In genomic region chr11:75462865-75463336, GRCm38 (mm10) we compare ENCODE assay signal across 8 mouse cellular contexts. TPM values are rescaled to one million over a fixed set of nuclear protein-coding genes. Genes with fewer than 3 reads are reported as not detected.
DNase-seq lines count a peak whose midpoint lies in the region; ATAC-seq lines count a peak whose summit lies in the region.

No protein-coding gene starts in this region.

- intact Hi-C loops in gastrocnemius, postnatal 14 days (cut with DNase I; ENCODE audit: low total_unique reads), result no loop called here

- no peaks in the 10 kb centered on the region for H3K27me3 ChIP-seq in limb, embryonic 12.5 days
- peaks cover 4% of the 10 kb centered on the region for H3K27me3 ChIP-seq in midbrain, embryonic 13.5 days

- H3K36me3 ChIP-seq in limb, embryonic 12.5 days, result peaks cover 7% of the 10 kb centered on the region; the same call in 1 of the 2 replicates
- peaks cover 19% of the 10 kb centered on the region for H3K36me3 ChIP-seq in midbrain, embryonic 13.5 days

- H3K4me1 ChIP-seq in limb, embryonic 12.5 days (replicated peaks), result peaks cover 42% of the 10 kb centered on the region
- peaks cover 41% of the 10 kb centered on the region for H3K4me1 ChIP-seq in midbrain, embryonic 13.5 days (replicated peaks)

- peak overlapping the region; percentile 69 for H3K4me3 ChIP-seq in limb, embryonic 12.5 days (replicated peaks)
- peak overlapping the region; percentile 85 for H3K4me3 ChIP-seq in midbrain, embryonic 13.5 days (replicated peaks)

- H3K9ac ChIP-seq in limb, embryonic 12.5 days (replicated peaks), result peak overlapping the region; percentile 65; the same call in 1 of the 2 replicates
- no peak overlapping the region for H3K9ac ChIP-seq in midbrain, embryonic 13.5 days (replicated peaks)

- H3K27ac ChIP-seq in limb, embryonic 12.5 days, result peak overlapping the region; percentile 66
- no peak overlapping the region for H3K27ac ChIP-seq in midbrain, embryonic 13.5 days

- 0% methylated on average over 9 of the region's 9 CpGs for WGBS in limb, embryonic 12.5 days
- 8% methylated on average over 9 of the region's 9 CpGs for WGBS in midbrain, embryonic 13.5 days

- ATAC-seq in CD4-positive, CD25-positive, alpha-beta regulatory T cell, adult 4 months, result no peak
- peak; percentile 33; the same call in 1 of the 2 replicates for ATAC-seq in limb, embryonic 12.5 days (ENCODE audit: insufficient number of reproducible peaks, insufficient read depth, low FRiP score, low TSS enrichment, low read depth)
- ATAC-seq in midbrain, embryonic 13.5 days, result no peak

- no peaks in the 10 kb centered on the region for H3K9me3 ChIP-seq in limb, embryonic 12.5 days
- no peaks in the 10 kb centered on the region for H3K9me3 ChIP-seq in midbrain, embryonic 13.5 days

- peak overlapping the region; percentile 96 for H3K4me2 ChIP-seq in limb, embryonic 12.5 days
- peak overlapping the region; percentile 98 for H3K4me2 ChIP-seq in midbrain, embryonic 13.5 days (replicated peaks)

- DNase-seq in CD4-positive, CD25-positive, alpha-beta regulatory T cell, adult 2 months (ENCODE audit: low read depth, low spot score), result peak; percentile 44
- DNase-seq in cerebellum, postnatal 25 days, result peak; percentile 25 to 71
- peak; percentile 97 for DNase-seq in gastrocnemius, postnatal 14 days
- DNase-seq in hindlimb bud, embryonic 11.5 days (ENCODE audit: extremely low spot score, low read depth, low spot score), result peak; percentile 61
- peak; percentile 63 to 86 for DNase-seq in spleen, postnatal 10 days (ENCODE audit: low spot score in 2 of 2)

RNA-seq across cellular contexts. Expression of gene Tlcd2, which starts 1.4 kb away (rescaled TPM):
- polyA plus RNA-seq in CD4-positive, CD25-positive, alpha-beta regulatory T cell, adult 4 months (2017; shearing (Covaris generic)), result 1 to 10 TPM; 8.8 to 9.0 TPM
- total RNA-seq in gastrocnemius, postnatal 14 days (2021), result 10 to 100 TPM; 17.3 to 23.0 TPM
- polyA plus RNA-seq in limb, embryonic 12.5 days (2016; fragmentation: Nextera tagmentation; extraction: Ambion mirVana), result 15.6 and 17.5 TPM in 2 replicates
- 2.0 and 2.5 TPM in 2 replicates for polyA plus RNA-seq in midbrain, embryonic 13.5 days (2015; fragmentation: Nextera tagmentation; extraction: Ambion mirVana)

RNA-seq across cellular contexts. Expression of gene Wdr81, which starts 8.4 kb away (rescaled TPM):
- 1 to 10 TPM; 6.3 to 9.9 TPM for polyA plus RNA-seq in CD4-positive, CD25-positive, alpha-beta regulatory T cell, adult 4 months (2017; shearing (Covaris generic))
- 1 to 10 TPM; 6.0 TPM for total RNA-seq in gastrocnemius, postnatal 14 days (2021)
- 6.8 and 7.1 TPM in 2 replicates for polyA plus RNA-seq in limb, embryonic 12.5 days (2016; fragmentation: Nextera tagmentation; extraction: Ambion mirVana)
- polyA plus RNA-seq in midbrain, embryonic 13.5 days (2015; fragmentation: Nextera tagmentation; extraction: Ambion mirVana), result 6.8 and 8.1 TPM in 2 replicates

RNA-seq across cellular contexts. Expression of gene Serpinf2, which starts 23.5 kb away (rescaled TPM):
- under 1 TPM in 1 of 2 experiments, not detected in 1; 0.32 TPM for polyA plus RNA-seq in CD4-positive, CD25-positive, alpha-beta regulatory T cell, adult 4 months (2017; shearing (Covaris generic))
- not detected for total RNA-seq in gastrocnemius, postnatal 14 days (2021)
- 0.09 and 0.35 TPM in 2 replicates for polyA plus RNA-seq in limb, embryonic 12.5 days (2016; fragmentation: Nextera tagmentation; extraction: Ambion mirVana)
- 0.07 TPM in 1 of 2 replicates, not detected in the other for polyA plus RNA-seq in midbrain, embryonic 13.5 days (2015; fragmentation: Nextera tagmentation; extraction: Ambion mirVana)

RNA-seq across cellular contexts. Expression of gene Prpf8, which starts 23.7 kb away (rescaled TPM):
- 10 to 100 TPM; 37.0 to 42.3 TPM for polyA plus RNA-seq in CD4-positive, CD25-positive, alpha-beta regulatory T cell, adult 4 months (2017; shearing (Covaris generic))
- total RNA-seq in gastrocnemius, postnatal 14 days (2021), result 10 to 100 TPM; 64.9 to 68.5 TPM
- polyA plus RNA-seq in limb, embryonic 12.5 days (2016; fragmentation: Nextera tagmentation; extraction: Ambion mirVana), result 79.6 and 83.0 TPM in 2 replicates
- 58.2 and 61.8 TPM in 2 replicates for polyA plus RNA-seq in midbrain, embryonic 13.5 days (2015; fragmentation: Nextera tagmentation; extraction: Ambion mirVana)

RNA-seq across cellular contexts. Expression of gene Serpinf1, which starts 40.4 kb away (rescaled TPM):
- polyA plus RNA-seq in CD4-positive, CD25-positive, alpha-beta regulatory T cell, adult 4 months (2017; shearing (Covaris generic)), result 1 to 10 TPM; 3.4 to 6.9 TPM
- 100 to 1,000 TPM; 128 to 156 TPM for total RNA-seq in gastrocnemius, postnatal 14 days (2021)
- 177 and 181 TPM in 2 replicates for polyA plus RNA-seq in limb, embryonic 12.5 days (2016; fragmentation: Nextera tagmentation; extraction: Ambion mirVana)
- polyA plus RNA-seq in midbrain, embryonic 13.5 days (2015; fragmentation: Nextera tagmentation; extraction: Ambion mirVana), result 27.5 and 31.5 TPM in 2 replicates

Comparison
In these comparisons a context has a peak if more than half of its experiments do, and no peak if none do; other contexts are left out.
1. DNase-seq: peak in every context shown above with its lines; median percentile 97 in gastrocnemius, postnatal 14 days; 74 in spleen, postnatal 10 days; 61 in hindlimb bud, embryonic 11.5 days; 48 in cerebellum, postnatal 25 days; 44 in CD4-positive, CD25-positive, alpha-beta regulatory T cell, adult 2 months.